Mouse (Mus musculus): Measurements from ENCODE around the gene Zfp423.

DNA sequence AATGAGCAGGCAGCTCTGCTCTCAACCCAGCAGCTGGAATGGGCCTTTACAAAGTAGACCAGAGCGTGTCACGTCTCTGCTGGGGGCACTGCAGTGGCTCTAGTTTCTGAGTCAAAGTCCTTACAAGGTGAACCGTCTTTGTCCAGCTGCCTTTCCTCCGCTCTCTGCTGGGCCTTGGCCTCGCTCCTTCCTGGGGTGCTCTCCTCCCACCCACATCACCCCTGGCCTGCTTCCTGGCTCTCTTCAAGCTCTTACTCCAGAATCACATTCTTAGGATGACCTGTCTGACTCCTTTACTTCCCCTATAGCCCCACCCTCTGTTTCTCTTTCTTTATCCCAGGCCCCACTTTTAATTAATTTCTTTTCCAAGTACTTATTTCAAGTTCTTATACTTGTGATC lies 47.4 kb upstream of the Zfp423 start:
- TF ChIP-seq MAX (IDR thresholded peaks at IDR 0.05; ENCODE audit: low read length), result no peak
- no peak for TF ChIP-seq GATA1 (IDR thresholded peaks at IDR 0.05; ENCODE audit: low read depth, low read length)
- TF ChIP-seq MEF2A (IDR thresholded peaks at IDR 0.05; ENCODE audit: extremely low read depth, insufficient replicate concordance, low read depth, low read length, poor library complexity, severe bottlenecking), result no peak
- TF ChIP-seq CTCF (IDR thresholded peaks at IDR 0.05 in 2 of 3, conservative IDR thresholded peaks at IDR 0.05 in 1 of 3; ENCODE audit: control insufficient read depth in 1 of 3, insufficient read depth in 1 of 3, low read depth in 2 of 3, low read length in 3 of 3, poor library complexity in 1 of 3, severe bottlenecking in 1 of 3), result no peak
- no peak for TF ChIP-seq RAD21 (IDR thresholded peaks at IDR 0.05; ENCODE audit: low read depth, low read length)
- no peak for TF ChIP-seq POLR2AphosphoS2 (IDR thresholded peaks at IDR 0.05; ENCODE audit: low read length)
- no peak for TF ChIP-seq POLR2A (IDR thresholded peaks at IDR 0.05; ENCODE audit: control insufficient read depth in 1 of 2, insufficient read depth in 1 of 2, low read depth in 1 of 2, low read length in 2 of 2, poor library complexity in 1 of 2)
- no peak for TF ChIP-seq EP300 (IDR thresholded peaks at IDR 0.05; ENCODE audit: low read depth in 1 of 2, low read length in 2 of 2)
- no peak for TF ChIP-seq CHD1 (IDR thresholded peaks at IDR 0.05; ENCODE audit: low read depth, low read length)
- no peak for TF ChIP-seq NRF1 (IDR thresholded peaks at IDR 0.05; ENCODE audit: insufficient read depth, low read depth, low read length, poor library complexity, severe bottlenecking)
- TF ChIP-seq GABPA (IDR thresholded peaks at IDR 0.05; ENCODE audit: low read depth, low read length), result no peak
- TF ChIP-seq MYC (IDR thresholded peaks at IDR 0.05; ENCODE audit: low read depth, low read length), result no peak
- TF ChIP-seq BHLHE40 (IDR thresholded peaks at IDR 0.05; ENCODE audit: borderline replicate concordance, low read depth, low read length), result no peak
- no peak for TF ChIP-seq TBP (IDR thresholded peaks at IDR 0.05; ENCODE audit: low read depth, low read length)
